Mouse (Mus musculus): ENCODE results near the gene Dnlz. TPM values are rescaled to one million over a fixed set of nuclear protein-coding genes. Genes with fewer than 3 reads are reported as not detected.

The Dnlz gene
- 13.4 and 20.0 TPM in 2 replicates for polyA plus RNA-seq (2012; rRNA removed)

DNA sequence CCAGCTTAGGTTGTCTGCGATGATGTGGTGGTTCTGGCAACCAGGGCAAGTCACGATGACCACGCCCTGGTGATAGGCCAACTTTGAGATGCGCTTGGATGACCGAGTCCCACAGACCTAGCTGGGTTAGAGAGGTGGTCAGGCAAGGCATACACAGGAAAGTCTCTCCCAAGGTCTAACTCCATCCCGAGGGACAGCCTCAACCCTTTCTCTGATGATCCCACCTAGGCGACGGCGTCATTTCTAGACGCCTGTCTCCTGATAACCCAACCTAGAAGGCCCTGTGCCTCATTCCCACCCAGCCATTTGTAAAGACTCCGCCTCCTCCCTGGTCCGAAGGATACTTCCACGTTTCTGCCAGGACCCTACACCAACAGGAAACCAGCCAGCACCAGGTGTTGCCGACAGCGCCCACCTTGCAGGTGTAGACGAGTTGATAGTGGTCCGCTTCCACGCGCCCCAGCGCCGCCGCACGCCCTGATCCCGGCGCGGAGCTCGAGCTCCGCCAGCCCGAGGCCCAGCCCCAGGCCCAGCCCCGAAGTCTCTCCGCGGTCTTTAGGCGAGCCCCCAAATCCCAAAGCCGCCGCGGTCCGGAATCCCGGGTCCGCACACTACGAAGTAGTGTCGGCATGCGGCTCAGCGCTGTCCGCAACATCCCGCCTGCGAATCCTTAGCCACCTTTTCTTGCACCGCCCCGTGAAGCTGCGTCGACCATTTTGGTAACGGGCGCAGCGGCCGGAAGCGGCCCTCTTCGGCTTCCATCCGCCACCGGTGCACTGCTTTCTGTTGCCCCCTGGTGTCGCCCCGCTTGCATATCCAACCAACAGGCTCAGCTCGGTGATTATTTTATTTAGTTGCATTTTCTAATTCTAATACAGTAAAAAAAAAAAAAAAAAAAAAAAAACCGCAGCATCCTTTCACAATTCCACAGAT is at the start of gene Dnlz:
Gene Dnlz (minus strand): TSS at position 753 of the 933 bp plus-strand sequence.
- peak; percentile 56; the same call in 1 of the 2 replicates for TF ChIP-seq CTCF (IDR thresholded peaks at IDR 0.05; ENCODE audit: extremely low read depth, insufficient read depth, insufficient read length, insufficient replicate concordance)
- TF ChIP-seq POLR2A (IDR thresholded peaks at IDR 0.05; ENCODE audit: low read depth, low read length) = no peak
- no peaks in the 10 kb centered on the region for H3K27me3 ChIP-seq (ENCODE audit: control insufficient read depth, insufficient read depth, low read length)
- H3K27ac ChIP-seq (ENCODE audit: insufficient read depth, low read length) = peak within 1 kb of the TSS; percentile 70
- peaks cover 3% of the 10 kb centered on the region; the same call in 1 of the 2 replicates for H3K36me3 ChIP-seq (ENCODE audit: control insufficient read depth, insufficient read depth, low read length)
- peak; percentile 84 to 93 for DNase-seq (ENCODE audit: low read depth in 1 of 2, low spot score in 2 of 2)
- peaks cover 12% of the 10 kb centered on the region for H3K4me1 ChIP-seq (ENCODE audit: control insufficient read depth, insufficient read depth, insufficient read length)
- H3K4me3 ChIP-seq (ENCODE audit: extremely low read depth, insufficient read depth, insufficient read length) = peak within 1 kb of the TSS; percentile 89
- 2% methylated on average over 62 of the region's 62 CpGs for WGBS

GRCm38 (mm10) chr2:26401023-26401422 is 49.1 kb upstream of the Dnlz start:
- Histone ChIP-seq H3K27me3 (ENCODE audit: control insufficient read depth, insufficient read depth, low read length) (no peaks in the 10 kb centered on the region), H3K4me1 (ENCODE audit: control insufficient read depth, insufficient read depth, insufficient read length) (no peaks in the 10 kb centered on the region), H3K4me3 (ENCODE audit: extremely low read depth, insufficient read depth, insufficient read length) (no peak overlapping the region), H3K36me3 (ENCODE audit: control insufficient read depth, insufficient read depth, low read length) (peaks cover 31% of the 10 kb centered on the region), H3K27ac (ENCODE audit: insufficient read depth, low read length) (no peak overlapping the region)
- WGBS = 91% methylated on average over 4 of the region's 4 CpGs
- TF ChIP-seq CTCF (IDR thresholded peaks at IDR 0.05; ENCODE audit: extremely low read depth, insufficient read depth, insufficient read length, insufficient replicate concordance) = no peak
- no peak for TF ChIP-seq POLR2A (IDR thresholded peaks at IDR 0.05; ENCODE audit: low read depth, low read length)
- DNase-seq (ENCODE audit: low read depth in 1 of 2, low spot score in 2 of 2) = no peak

DNA sequence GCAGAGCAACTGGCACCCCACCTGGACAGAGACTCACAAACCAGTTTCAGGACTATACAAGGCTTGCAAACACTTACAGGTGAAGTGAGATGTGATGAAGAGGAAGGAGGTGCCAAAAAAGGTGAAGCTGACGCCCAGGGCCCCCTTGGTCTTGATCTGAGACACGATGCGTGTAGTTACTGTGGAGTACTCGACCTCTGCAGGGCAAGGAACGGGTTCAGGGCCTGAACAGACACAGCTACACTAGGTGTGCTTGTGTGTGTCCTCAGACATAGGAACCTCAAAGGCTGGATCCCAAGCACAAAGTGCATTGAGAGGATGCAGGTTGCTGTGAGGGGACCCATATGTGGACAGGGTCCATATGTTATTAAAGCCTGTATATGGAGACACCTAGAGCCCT is 48.4 kb upstream of the Dnlz start:
- DNase-seq (ENCODE audit: low read depth in 1 of 2, low spot score in 2 of 2) = no peak
- 89% methylated on average over 5 of the region's 5 CpGs for WGBS
- Histone ChIP-seq H3K36me3 (ENCODE audit: control insufficient read depth, insufficient read depth, low read length) (peaks cover 35% of the 10 kb centered on the region), H3K27ac (ENCODE audit: insufficient read depth, low read length) (no peak overlapping the region), H3K4me1 (ENCODE audit: control insufficient read depth, insufficient read depth, insufficient read length) (no peaks in the 10 kb centered on the region), H3K4me3 (ENCODE audit: extremely low read depth, insufficient read depth, insufficient read length) (no peak overlapping the region), H3K27me3 (ENCODE audit: control insufficient read depth, insufficient read depth, low read length) (no peaks in the 10 kb centered on the region)
- no peak for TF ChIP-seq CTCF (IDR thresholded peaks at IDR 0.05; ENCODE audit: extremely low read depth, insufficient read depth, insufficient read length, insufficient replicate concordance)
- no peak for TF ChIP-seq POLR2A (IDR thresholded peaks at IDR 0.05; ENCODE audit: low read depth, low read length)

GRCm38 (mm10) chr2:26399647-26400046 is 47.7 kb upstream of the Dnlz start:
- Histone ChIP-seq H3K4me3 (ENCODE audit: extremely low read depth, insufficient read depth, insufficient read length) (no peak overlapping the region), H3K4me1 (ENCODE audit: control insufficient read depth, insufficient read depth, insufficient read length) (no peaks in the 10 kb centered on the region), H3K27ac (ENCODE audit: insufficient read depth, low read length) (no peak overlapping the region), H3K36me3 (ENCODE audit: control insufficient read depth, insufficient read depth, low read length) (peaks cover 41% of the 10 kb centered on the region), H3K27me3 (ENCODE audit: control insufficient read depth, insufficient read depth, low read length) (no peaks in the 10 kb centered on the region)
- no peak for DNase-seq (ENCODE audit: low read depth in 1 of 2, low spot score in 2 of 2)
- 88% methylated on average over 5 of the region's 5 CpGs for WGBS
- TF ChIP-seq POLR2A (IDR thresholded peaks at IDR 0.05; ENCODE audit: low read depth, low read length) (no peak), CTCF (IDR thresholded peaks at IDR 0.05; ENCODE audit: extremely low read depth, insufficient read depth, insufficient read length, insufficient replicate concordance) (no peak)

DNA sequence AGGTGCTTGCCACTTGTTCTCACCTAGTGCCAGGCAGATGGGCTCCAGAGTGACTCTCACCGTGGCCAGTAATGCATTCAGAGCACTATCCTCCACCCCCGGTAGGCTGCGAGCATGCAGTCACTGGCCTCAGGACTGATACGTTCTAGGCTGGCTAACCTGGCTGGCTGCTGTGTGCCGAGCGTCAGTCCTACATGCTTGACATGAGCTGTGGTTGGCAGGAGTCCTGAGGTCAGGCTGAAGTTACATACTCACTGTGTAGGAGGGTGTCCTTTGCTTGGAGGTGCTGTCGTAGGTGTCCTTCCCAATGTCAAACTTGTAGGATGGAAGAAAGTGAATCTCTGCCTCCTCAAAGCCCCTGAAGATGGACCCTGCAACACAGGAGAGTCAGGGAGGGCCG is 47.1 kb upstream of the Dnlz start:
- WGBS = 93% methylated on average over 8 of the region's 8 CpGs
- TF ChIP-seq POLR2A (IDR thresholded peaks at IDR 0.05; ENCODE audit: low read depth, low read length) (no peak), CTCF (IDR thresholded peaks at IDR 0.05; ENCODE audit: extremely low read depth, insufficient read depth, insufficient read length, insufficient replicate concordance) (no peak)
- no peak for DNase-seq (ENCODE audit: low read depth in 1 of 2, low spot score in 2 of 2)
- Histone ChIP-seq H3K27ac (ENCODE audit: insufficient read depth, low read length) (no peak overlapping the region), H3K36me3 (ENCODE audit: control insufficient read depth, insufficient read depth, low read length) (peaks cover 45% of the 10 kb centered on the region), H3K4me3 (ENCODE audit: extremely low read depth, insufficient read depth, insufficient read length) (no peak overlapping the region), H3K27me3 (ENCODE audit: control insufficient read depth, insufficient read depth, low read length) (no peaks in the 10 kb centered on the region), H3K4me1 (ENCODE audit: control insufficient read depth, insufficient read depth, insufficient read length) (no peaks in the 10 kb centered on the region)

DNA sequence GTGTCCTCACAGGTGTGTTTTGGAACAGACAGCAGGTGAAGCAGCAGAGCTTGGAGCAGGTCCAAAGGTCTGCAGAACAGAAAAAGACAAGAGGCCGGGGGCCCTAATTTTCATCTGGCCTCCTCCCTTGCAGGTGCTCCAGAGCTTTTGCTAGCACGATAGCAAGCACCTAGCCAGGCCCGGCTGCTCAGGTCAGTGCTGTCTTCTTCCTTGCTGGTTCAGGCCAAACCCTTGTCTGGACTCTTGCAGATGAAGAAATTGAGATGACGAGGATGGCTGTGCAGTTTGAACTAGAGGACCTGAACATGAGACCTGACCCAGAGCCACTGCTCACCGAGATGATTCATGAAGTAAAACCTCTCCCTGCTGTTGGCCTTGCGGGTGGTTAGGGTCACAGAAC is 39.7 kb upstream of the Dnlz start:
- 91% methylated on average over 6 of the region's 6 CpGs for WGBS
- H3K4me3 ChIP-seq (ENCODE audit: extremely low read depth, insufficient read depth, insufficient read length) = no peak overlapping the region
- peaks cover 6% of the 10 kb centered on the region for H3K4me1 ChIP-seq (ENCODE audit: control insufficient read depth, insufficient read depth, insufficient read length)

GRCm38 (mm10) chr2:26390954-26391353 is 39.0 kb upstream of the Dnlz start:
- peaks cover 6% of the 10 kb centered on the region for H3K4me1 ChIP-seq (ENCODE audit: control insufficient read depth, insufficient read depth, insufficient read length)
- peaks cover 49% of the 10 kb centered on the region for H3K36me3 ChIP-seq (ENCODE audit: control insufficient read depth, insufficient read depth, low read length)
- no peaks in the 10 kb centered on the region for H3K27me3 ChIP-seq (ENCODE audit: control insufficient read depth, insufficient read depth, low read length)
- no peak overlapping the region for H3K27ac ChIP-seq (ENCODE audit: insufficient read depth, low read length)
- DNase-seq (ENCODE audit: low read depth in 1 of 2, low spot score in 2 of 2) = no peak
- TF ChIP-seq POLR2A (IDR thresholded peaks at IDR 0.05; ENCODE audit: low read depth, low read length) (no peak), CTCF (IDR thresholded peaks at IDR 0.05; ENCODE audit: extremely low read depth, insufficient read depth, insufficient read length, insufficient replicate concordance) (no peak)
- H3K4me3 ChIP-seq (ENCODE audit: extremely low read depth, insufficient read depth, insufficient read length) = no peak overlapping the region
- WGBS = 67% methylated on average over 3 of the region's 3 CpGs

More for the DNA sequence above, 39.7 kb upstream of the Dnlz start:
- Histone ChIP-seq H3K27ac (ENCODE audit: insufficient read depth, low read length) (no peak overlapping the region), H3K36me3 (ENCODE audit: control insufficient read depth, insufficient read depth, low read length) (peaks cover 45% of the 10 kb centered on the region), H3K27me3 (ENCODE audit: control insufficient read depth, insufficient read depth, low read length) (no peaks in the 10 kb centered on the region)
- TF ChIP-seq POLR2A (IDR thresholded peaks at IDR 0.05; ENCODE audit: low read depth, low read length) = no peak
- TF ChIP-seq CTCF (IDR thresholded peaks at IDR 0.05; ENCODE audit: extremely low read depth, insufficient read depth, insufficient read length, insufficient replicate concordance) = no peak
- DNase-seq (ENCODE audit: low read depth in 1 of 2, low spot score in 2 of 2) = no peak
